Mouse (Mus musculus): Measurements from ENCODE around the gene Dthd1. TPM values are rescaled to one million over a fixed set of nuclear protein-coding genes. Genes with fewer than 3 reads are reported as not detected.
A peak's percentile ranks its signal among the peaks of the same experiment; 100 is the strongest.

The Dthd1 gene
- polyA plus RNA-seq, 1 experiment from 2014 or later = not detected

- DNase-seq (ENCODE audit: low spot score) (no peak), ATAC-seq (ENCODE audit: low FRiP score) (no peak)
- 82% methylated on average over 2 of the region's 2 CpGs for WGBS
- H3K9ac ChIP-seq (ENCODE audit: low read depth, low read length) = no peak overlapping the region
- H3K27ac ChIP-seq (ENCODE audit: low read depth, low read length) = no peak overlapping the region
- H3K4me3 ChIP-seq (ENCODE audit: low read depth, low read length) = no peak overlapping the region
- no peaks in the 10 kb centered on the region for H3K9me3 ChIP-seq (ENCODE audit: control insufficient read depth, low read length)
- no peak overlapping the region for H3K4me2 ChIP-seq (replicated peaks; ENCODE audit: low read depth, low read length)
- no peaks in the 10 kb centered on the region for H3K27me3 ChIP-seq (ENCODE audit: control insufficient read depth, insufficient read depth, low read length)
- H3K4me1 ChIP-seq (replicated peaks; ENCODE audit: control insufficient read depth, insufficient read depth, low read length) = no peaks in the 10 kb centered on the region
- no peaks in the 10 kb centered on the region for H3K36me3 ChIP-seq (ENCODE audit: control insufficient read depth, insufficient read depth, low read length)
Measured at GRCm38 (mm10) chr5:62851337-62851736, 37.7 kb downstream of the Dthd1 start.

- WGBS = 95% methylated on average over 4 of the region's 4 CpGs
- ATAC-seq (ENCODE audit: low FRiP score) (no peak), DNase-seq (ENCODE audit: low spot score) (no peak)
- H3K36me3 ChIP-seq (ENCODE audit: control insufficient read depth, insufficient read depth, low read length) = no peaks in the 10 kb centered on the region
- H3K9me3 ChIP-seq (ENCODE audit: control insufficient read depth, low read length) = no peaks in the 10 kb centered on the region
- no peaks in the 10 kb centered on the region for H3K4me1 ChIP-seq (replicated peaks; ENCODE audit: control insufficient read depth, insufficient read depth, low read length)
- no peak overlapping the region for H3K27ac ChIP-seq (ENCODE audit: low read depth, low read length)
- H3K9ac ChIP-seq (ENCODE audit: low read depth, low read length) = no peak overlapping the region
- H3K27me3 ChIP-seq (ENCODE audit: control insufficient read depth, insufficient read depth, low read length) = no peaks in the 10 kb centered on the region
- H3K4me2 ChIP-seq (replicated peaks; ENCODE audit: low read depth, low read length) = no peak overlapping the region
- H3K4me3 ChIP-seq (ENCODE audit: low read depth, low read length) = no peak overlapping the region
Measured at GRCm38 (mm10) chr5:62854361-62854844, 40.8 kb downstream of the Dthd1 start.

- no peaks in the 10 kb centered on the region for H3K27me3 ChIP-seq (ENCODE audit: control insufficient read depth, insufficient read depth, low read length)
- H3K4me1 ChIP-seq (replicated peaks; ENCODE audit: control insufficient read depth, insufficient read depth, low read length) = no peaks in the 10 kb centered on the region
- no peaks in the 10 kb centered on the region for H3K36me3 ChIP-seq (ENCODE audit: control insufficient read depth, insufficient read depth, low read length)
- DNase-seq (ENCODE audit: low spot score) = no peak
- no peaks in the 10 kb centered on the region for H3K9me3 ChIP-seq (ENCODE audit: control insufficient read depth, low read length)
- no peak overlapping the region for H3K4me2 ChIP-seq (replicated peaks; ENCODE audit: low read depth, low read length)
- ATAC-seq (ENCODE audit: low FRiP score) = no peak
- H3K4me3 ChIP-seq (ENCODE audit: low read depth, low read length) = no peak overlapping the region
- no peak overlapping the region for H3K9ac ChIP-seq (ENCODE audit: low read depth, low read length)
- WGBS = 78% methylated on average over 1 of the region's 1 CpGs
- H3K27ac ChIP-seq (ENCODE audit: low read depth, low read length) = no peak overlapping the region
Measured at GRCm38 (mm10) chr5:62857502-62857901, 43.9 kb downstream of the Dthd1 start.

GRCm38 (mm10) chr5:62858282-62858681 is 44.7 kb downstream of the Dthd1 start:
- DNase-seq (ENCODE audit: low spot score) (no peak), ATAC-seq (ENCODE audit: low FRiP score) (no peak)
- H3K4me1 ChIP-seq (replicated peaks; ENCODE audit: control insufficient read depth, insufficient read depth, low read length) = no peaks in the 10 kb centered on the region
- H3K4me2 ChIP-seq (replicated peaks; ENCODE audit: low read depth, low read length) = no peak overlapping the region
- no peak overlapping the region for H3K9ac ChIP-seq (ENCODE audit: low read depth, low read length)
- 91% methylated on average over 2 of the region's 2 CpGs for WGBS
- H3K4me3 ChIP-seq (ENCODE audit: low read depth, low read length) = no peak overlapping the region
- no peaks in the 10 kb centered on the region for H3K36me3 ChIP-seq (ENCODE audit: control insufficient read depth, insufficient read depth, low read length)
- no peaks in the 10 kb centered on the region for H3K27me3 ChIP-seq (ENCODE audit: control insufficient read depth, insufficient read depth, low read length)
- H3K27ac ChIP-seq (ENCODE audit: low read depth, low read length) = no peak overlapping the region
- no peaks in the 10 kb centered on the region for H3K9me3 ChIP-seq (ENCODE audit: control insufficient read depth, low read length)

GRCm38 (mm10) chr5:62864348-62864747 is 50.7 kb downstream of the Dthd1 start:
- Histone ChIP-seq H3K4me2 (replicated peaks; ENCODE audit: low read depth, low read length) (no peak overlapping the region), H3K4me1 (replicated peaks; ENCODE audit: control insufficient read depth, insufficient read depth, low read length) (no peaks in the 10 kb centered on the region), H3K27ac (ENCODE audit: low read depth, low read length) (no peak overlapping the region), H3K9ac (ENCODE audit: low read depth, low read length) (no peak overlapping the region), H3K9me3 (ENCODE audit: control insufficient read depth, low read length) (no peaks in the 10 kb centered on the region), H3K36me3 (ENCODE audit: control insufficient read depth, insufficient read depth, low read length) (no peaks in the 10 kb centered on the region), H3K4me3 (ENCODE audit: low read depth, low read length) (no peak overlapping the region), H3K27me3 (ENCODE audit: control insufficient read depth, insufficient read depth, low read length) (no peaks in the 10 kb centered on the region)
- 82% methylated on average over 3 of the region's 3 CpGs for WGBS
- ATAC-seq (ENCODE audit: low FRiP score) (no peak), DNase-seq (ENCODE audit: low spot score) (no peak)

- Histone ChIP-seq H3K27ac (ENCODE audit: low read depth, low read length) (no peak overlapping the region), H3K9me3 (ENCODE audit: control insufficient read depth, low read length) (no peaks in the 10 kb centered on the region), H3K4me3 (ENCODE audit: low read depth, low read length) (no peak overlapping the region)
Measured at GRCm38 (mm10) chr5:62867003-62867402, 53.4 kb downstream of the Dthd1 start.

GRCm38 (mm10) chr5:62879530-62879929 is 65.9 kb downstream of the Dthd1 start:
- ATAC-seq (ENCODE audit: low FRiP score) (no peak), DNase-seq (ENCODE audit: low spot score) (no peak)
- Histone ChIP-seq H3K4me1 (replicated peaks; ENCODE audit: control insufficient read depth, insufficient read depth, low read length) (no peaks in the 10 kb centered on the region), H3K27ac (ENCODE audit: low read depth, low read length) (no peak overlapping the region), H3K4me2 (replicated peaks; ENCODE audit: low read depth, low read length) (no peak overlapping the region), H3K36me3 (ENCODE audit: control insufficient read depth, insufficient read depth, low read length) (no peaks in the 10 kb centered on the region), H3K9me3 (ENCODE audit: control insufficient read depth, low read length) (no peaks in the 10 kb centered on the region), H3K9ac (ENCODE audit: low read depth, low read length) (no peak overlapping the region), H3K4me3 (ENCODE audit: low read depth, low read length) (no peak overlapping the region), H3K27me3 (ENCODE audit: control insufficient read depth, insufficient read depth, low read length) (no peaks in the 10 kb centered on the region)
- WGBS = 71% methylated on average over 1 of the region's 1 CpGs

More at GRCm38 (mm10) chr5:62867003-62867402, 53.4 kb downstream of the Dthd1 start:
- no peak overlapping the region for H3K9ac ChIP-seq (ENCODE audit: low read depth, low read length)
- H3K27me3 ChIP-seq (ENCODE audit: control insufficient read depth, insufficient read depth, low read length) = no peaks in the 10 kb centered on the region
- no peak for ATAC-seq (ENCODE audit: low FRiP score)
- H3K36me3 ChIP-seq (ENCODE audit: control insufficient read depth, insufficient read depth, low read length) = no peaks in the 10 kb centered on the region
- no peak for DNase-seq (ENCODE audit: low spot score)
- H3K4me1 ChIP-seq (replicated peaks; ENCODE audit: control insufficient read depth, insufficient read depth, low read length) = no peaks in the 10 kb centered on the region
- no peak overlapping the region for H3K4me2 ChIP-seq (replicated peaks; ENCODE audit: low read depth, low read length)

GRCm38 (mm10) chr5:62895326-62895725 is 81.7 kb downstream of the Dthd1 start:
- peak; percentile 68; the same call in 1 of the 2 replicates for ATAC-seq (ENCODE audit: low FRiP score)
- no peak overlapping the region for H3K4me2 ChIP-seq (replicated peaks; ENCODE audit: low read depth, low read length)
- H3K9ac ChIP-seq (ENCODE audit: low read depth, low read length) = no peak overlapping the region
- no peak overlapping the region for H3K4me3 ChIP-seq (ENCODE audit: low read depth, low read length)
- peak; percentile 44 for DNase-seq (ENCODE audit: low spot score)
- H3K36me3 ChIP-seq (ENCODE audit: control insufficient read depth, insufficient read depth, low read length) = no peaks in the 10 kb centered on the region
- no peak overlapping the region for H3K27ac ChIP-seq (ENCODE audit: low read depth, low read length)
- WGBS = 82% methylated on average over 3 of the region's 3 CpGs
- no peaks in the 10 kb centered on the region for H3K4me1 ChIP-seq (replicated peaks; ENCODE audit: control insufficient read depth, insufficient read depth, low read length)
- H3K9me3 ChIP-seq (ENCODE audit: control insufficient read depth, low read length) = no peaks in the 10 kb centered on the region
- H3K27me3 ChIP-seq (ENCODE audit: control insufficient read depth, insufficient read depth, low read length) = no peaks in the 10 kb centered on the region

- no peak overlapping the region for H3K27ac ChIP-seq (ENCODE audit: low read depth, low read length)
- H3K4me1 ChIP-seq (replicated peaks; ENCODE audit: control insufficient read depth, insufficient read depth, low read length) = no peaks in the 10 kb centered on the region
- DNase-seq (ENCODE audit: low spot score) (no peak), ATAC-seq (ENCODE audit: low FRiP score) (no peak)
- no peaks in the 10 kb centered on the region for H3K27me3 ChIP-seq (ENCODE audit: control insufficient read depth, insufficient read depth, low read length)
- H3K4me3 ChIP-seq (ENCODE audit: low read depth, low read length) = no peak overlapping the region
- H3K9ac ChIP-seq (ENCODE audit: low read depth, low read length) = no peak overlapping the region
- no peaks in the 10 kb centered on the region for H3K9me3 ChIP-seq (ENCODE audit: control insufficient read depth, low read length)
- 89% methylated on average over 2 of the region's 2 CpGs for WGBS
- H3K4me2 ChIP-seq (replicated peaks; ENCODE audit: low read depth, low read length) = no peak overlapping the region
- H3K36me3 ChIP-seq (ENCODE audit: control insufficient read depth, insufficient read depth, low read length) = no peaks in the 10 kb centered on the region
Measured at GRCm38 (mm10) chr5:62906954-62907353, 93.3 kb downstream of the Dthd1 start.
